Mouse (Mus musculus): ENCODE results near the gene Etnk1. TPM values are rescaled to one million over a fixed set of nuclear protein-coding genes. Genes with fewer than 3 reads are reported as not detected.

The Etnk1 gene
- polyA plus RNA-seq, 1 experiment = 38.3 TPM

- H3K27me3 ChIP-seq (ENCODE audit: control insufficient read depth, insufficient read depth, low read length) = no peaks in the 10 kb centered on the region
- 82% methylated on average over 4 of the region's 4 CpGs for WGBS
- H3K4me3 ChIP-seq (ENCODE audit: extremely low read depth, insufficient read depth, insufficient read length) = no peak overlapping the region
- no peak for DNase-seq (ENCODE audit: low read depth in 1 of 2, low spot score in 2 of 2)
- H3K27ac ChIP-seq (ENCODE audit: insufficient read depth, low read length) = no peak overlapping the region
- H3K4me1 ChIP-seq (ENCODE audit: control insufficient read depth, insufficient read depth, insufficient read length) = peaks cover 19% of the 10 kb centered on the region
- H3K36me3 ChIP-seq (ENCODE audit: control insufficient read depth, insufficient read depth, low read length) = peaks cover 9% of the 10 kb centered on the region
- TF ChIP-seq POLR2A (IDR thresholded peaks at IDR 0.05; ENCODE audit: low read depth, low read length) (no peak), CTCF (IDR thresholded peaks at IDR 0.05; ENCODE audit: extremely low read depth, insufficient read depth, insufficient read length, insufficient replicate concordance) (no peak)
Observed at GRCm38 (mm10) chr6:143179181-143179580, 12.2 kb downstream of the Etnk1 start.

DNA sequence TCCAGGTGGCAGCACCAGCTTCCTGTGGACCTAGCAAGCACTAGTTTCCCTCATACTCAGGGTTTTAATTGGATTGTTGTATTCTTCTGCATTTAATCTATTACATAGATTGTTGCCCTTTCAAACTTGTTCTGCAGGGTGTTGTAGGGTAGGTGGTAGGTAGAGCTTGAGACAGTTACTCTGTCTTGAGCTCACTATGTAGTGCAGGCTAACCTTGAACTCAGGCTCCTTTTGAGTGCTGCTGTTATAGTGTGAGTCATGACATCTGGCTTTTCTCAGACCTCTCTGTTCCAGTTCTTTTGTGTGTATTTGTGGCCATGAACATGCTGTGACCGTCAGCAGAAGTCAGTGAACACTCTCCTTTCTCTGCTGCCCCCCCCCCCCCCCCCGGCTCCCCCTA lies 12.7 kb downstream of the Etnk1 start:
- Histone ChIP-seq H3K4me1 (ENCODE audit: control insufficient read depth, insufficient read depth, insufficient read length) (peaks cover 19% of the 10 kb centered on the region), H3K36me3 (ENCODE audit: control insufficient read depth, insufficient read depth, low read length) (peaks cover 10% of the 10 kb centered on the region), H3K27ac (ENCODE audit: insufficient read depth, low read length) (no peak overlapping the region; the same call in 1 of the 2 replicates), H3K27me3 (ENCODE audit: control insufficient read depth, insufficient read depth, low read length) (no peaks in the 10 kb centered on the region), H3K4me3 (ENCODE audit: extremely low read depth, insufficient read depth, insufficient read length) (no peak overlapping the region)
- DNase-seq (ENCODE audit: low read depth in 1 of 2, low spot score in 2 of 2) = no peak
- TF ChIP-seq POLR2A (IDR thresholded peaks at IDR 0.05; ENCODE audit: low read depth, low read length) (no peak), CTCF (IDR thresholded peaks at IDR 0.05; ENCODE audit: extremely low read depth, insufficient read depth, insufficient read length, insufficient replicate concordance) (no peak)
- WGBS = 79% methylated on average over 2 of the region's 2 CpGs

DNA sequence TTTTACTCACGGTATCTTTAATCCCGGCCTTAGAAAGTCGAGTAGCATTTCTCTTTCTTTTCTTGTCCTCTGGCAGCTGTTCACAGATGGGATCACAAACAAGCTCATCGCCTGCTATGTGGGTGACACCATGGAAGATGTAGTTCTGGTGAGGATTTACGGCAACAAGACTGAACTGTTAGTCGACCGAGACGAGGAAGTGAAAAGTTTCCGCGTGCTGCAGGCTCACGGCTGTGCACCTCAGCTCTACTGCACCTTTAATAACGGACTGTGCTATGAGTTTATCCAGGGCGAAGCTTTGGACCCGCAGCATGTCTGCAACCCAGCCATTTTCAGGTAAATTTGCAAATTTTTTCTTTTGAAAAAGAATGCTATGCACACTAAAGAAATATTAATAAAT lies 13.5 kb downstream of the Etnk1 start:
- no peaks in the 10 kb centered on the region for H3K27me3 ChIP-seq (ENCODE audit: control insufficient read depth, insufficient read depth, low read length)
- peaks cover 14% of the 10 kb centered on the region for H3K36me3 ChIP-seq (ENCODE audit: control insufficient read depth, insufficient read depth, low read length)
- WGBS = 28% methylated on average over 14 of the region's 14 CpGs
- peaks cover 15% of the 10 kb centered on the region; the same call in 1 of the 2 replicates for H3K4me1 ChIP-seq (ENCODE audit: control insufficient read depth, insufficient read depth, insufficient read length)
- peak in 1 of 2 experiments; percentile 59 for DNase-seq (ENCODE audit: low read depth in 1 of 2, low spot score in 2 of 2)
- TF ChIP-seq CTCF (IDR thresholded peaks at IDR 0.05; ENCODE audit: extremely low read depth, insufficient read depth, insufficient read length, insufficient replicate concordance) (no peak), POLR2A (IDR thresholded peaks at IDR 0.05; ENCODE audit: low read depth, low read length) (no peak)
- no peak overlapping the region for H3K4me3 ChIP-seq (ENCODE audit: extremely low read depth, insufficient read depth, insufficient read length)
- peak overlapping the region; percentile 59; the same call in 1 of the 2 replicates for H3K27ac ChIP-seq (ENCODE audit: insufficient read depth, low read length)

DNA sequence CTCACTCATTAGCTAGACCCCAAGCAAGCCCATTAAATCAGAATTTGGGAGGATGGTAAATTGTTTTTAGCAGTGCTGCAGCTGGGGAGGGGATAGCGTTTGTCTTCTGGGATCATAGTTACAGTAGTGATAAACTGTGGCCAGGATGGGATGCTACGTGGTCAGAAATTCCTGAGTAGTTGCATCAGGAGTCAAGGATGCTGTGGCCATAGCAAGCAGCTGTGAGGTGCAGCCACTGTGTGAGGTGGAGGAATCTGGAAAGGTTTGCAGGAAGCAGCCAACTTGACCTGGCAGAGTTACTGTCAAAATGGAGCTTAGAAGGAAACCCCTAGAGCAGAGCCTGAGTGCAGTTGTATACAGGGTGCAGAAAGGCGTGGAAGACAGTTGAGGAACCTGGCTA lies 17.1 kb downstream of the Etnk1 start:
- H3K4me3 ChIP-seq (ENCODE audit: extremely low read depth, insufficient read depth, insufficient read length) = no peak overlapping the region
- no peak for DNase-seq (ENCODE audit: low read depth in 1 of 2, low spot score in 2 of 2)
- no peaks in the 10 kb centered on the region for H3K27me3 ChIP-seq (ENCODE audit: control insufficient read depth, insufficient read depth, low read length)
- TF ChIP-seq POLR2A (IDR thresholded peaks at IDR 0.05; ENCODE audit: low read depth, low read length) = no peak
- no peak for TF ChIP-seq CTCF (IDR thresholded peaks at IDR 0.05; ENCODE audit: extremely low read depth, insufficient read depth, insufficient read length, insufficient replicate concordance)
- no peak overlapping the region for H3K27ac ChIP-seq (ENCODE audit: insufficient read depth, low read length)
- 92% methylated on average over 3 of the region's 3 CpGs for WGBS
- H3K36me3 ChIP-seq (ENCODE audit: control insufficient read depth, insufficient read depth, low read length) = peaks cover 24% of the 10 kb centered on the region
- peaks cover 5% of the 10 kb centered on the region; the same call in 1 of the 2 replicates for H3K4me1 ChIP-seq (ENCODE audit: control insufficient read depth, insufficient read depth, insufficient read length)

DNA sequence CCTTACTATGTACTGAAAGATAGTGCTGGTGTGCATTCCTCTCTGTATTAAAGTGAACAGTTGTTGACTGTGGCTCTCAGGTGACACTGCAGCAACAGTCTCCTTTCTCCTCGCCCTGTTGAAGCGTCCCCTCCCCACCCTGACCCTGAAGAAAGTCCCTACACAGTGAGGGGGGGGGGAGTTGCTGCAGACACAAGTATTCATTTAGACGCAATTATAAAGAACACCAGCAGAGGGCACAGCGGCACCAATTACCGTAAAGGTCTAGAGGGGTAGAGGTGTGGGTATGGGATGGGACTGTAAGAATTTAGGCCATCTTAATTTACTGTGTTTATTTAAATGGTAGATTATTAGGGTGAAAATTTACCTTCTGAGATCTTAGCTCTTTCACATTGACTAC lies 17.7 kb downstream of the Etnk1 start:
- Histone ChIP-seq H3K27me3 (ENCODE audit: control insufficient read depth, insufficient read depth, low read length) (no peaks in the 10 kb centered on the region), H3K4me1 (ENCODE audit: control insufficient read depth, insufficient read depth, insufficient read length) (0 out of 2 replicates have a peak, but pooled peaks cover 2% of the 10 kb centered on the region), H3K36me3 (ENCODE audit: control insufficient read depth, insufficient read depth, low read length) (peaks cover 27% of the 10 kb centered on the region), H3K4me3 (ENCODE audit: extremely low read depth, insufficient read depth, insufficient read length) (no peak overlapping the region), H3K27ac (ENCODE audit: insufficient read depth, low read length) (no peak overlapping the region)
- peak in 1 of 2 experiments; percentile 25 for DNase-seq (ENCODE audit: low read depth in 1 of 2, low spot score in 2 of 2)
- TF ChIP-seq POLR2A (IDR thresholded peaks at IDR 0.05; ENCODE audit: low read depth, low read length) (no peak), CTCF (IDR thresholded peaks at IDR 0.05; ENCODE audit: extremely low read depth, insufficient read depth, insufficient read length, insufficient replicate concordance) (no peak)
- WGBS = 78% methylated on average over 5 of the region's 5 CpGs

- peaks cover 2% of the 10 kb centered on the region; the same call in 1 of the 2 replicates for H3K4me1 ChIP-seq (ENCODE audit: control insufficient read depth, insufficient read depth, insufficient read length)
- TF ChIP-seq POLR2A (IDR thresholded peaks at IDR 0.05; ENCODE audit: low read depth, low read length) = no peak
- TF ChIP-seq CTCF (IDR thresholded peaks at IDR 0.05; ENCODE audit: extremely low read depth, insufficient read depth, insufficient read length, insufficient replicate concordance) = no peak
- peaks cover 34% of the 10 kb centered on the region for H3K36me3 ChIP-seq (ENCODE audit: control insufficient read depth, insufficient read depth, low read length)
- no peak for DNase-seq (ENCODE audit: low read depth in 1 of 2, low spot score in 2 of 2)
- WGBS = 92% methylated on average over 7 of the region's 7 CpGs
- no peaks in the 10 kb centered on the region for H3K27me3 ChIP-seq (ENCODE audit: control insufficient read depth, insufficient read depth, low read length)
- H3K4me3 ChIP-seq (ENCODE audit: extremely low read depth, insufficient read depth, insufficient read length) = no peak overlapping the region
- H3K27ac ChIP-seq (ENCODE audit: insufficient read depth, low read length) = no peak overlapping the region
Observed at GRCm38 (mm10) chr6:143190838-143191476, 23.9 kb downstream of the Etnk1 start.

GRCm38 (mm10) chr6:143191477-143192098 lies 24.6 kb downstream of the Etnk1 start:
- no peak for DNase-seq (ENCODE audit: low read depth in 1 of 2, low spot score in 2 of 2)
- Histone ChIP-seq H3K4me3 (ENCODE audit: extremely low read depth, insufficient read depth, insufficient read length) (no peak overlapping the region), H3K36me3 (ENCODE audit: control insufficient read depth, insufficient read depth, low read length) (peaks cover 33% of the 10 kb centered on the region), H3K27me3 (ENCODE audit: control insufficient read depth, insufficient read depth, low read length) (no peaks in the 10 kb centered on the region), H3K4me1 (ENCODE audit: control insufficient read depth, insufficient read depth, insufficient read length) (peaks cover 2% of the 10 kb centered on the region; the same call in 1 of the 2 replicates), H3K27ac (ENCODE audit: insufficient read depth, low read length) (no peak overlapping the region)
- TF ChIP-seq POLR2A (IDR thresholded peaks at IDR 0.05; ENCODE audit: low read depth, low read length) = no peak
- TF ChIP-seq CTCF (IDR thresholded peaks at IDR 0.05; ENCODE audit: extremely low read depth, insufficient read depth, insufficient read length, insufficient replicate concordance) = no peak
- WGBS = 81% methylated on average over 9 of the region's 9 CpGs
